Mouse (Mus musculus): Measurements from ENCODE around the gene Daam2. TPM values are rescaled to one million over a fixed set of nuclear protein-coding genes. Genes with fewer than 3 reads are reported as not detected.

Daam2 gene
- total RNA-seq (2021), result 10 to 100 TPM; 50.1 to 55.5 TPM
- long read RNA-seq, experiment 1, partial matches to known transcripts, result 4 of 18 reads
- long read RNA-seq, experiment 1, other reads (novel, unspliced or antisense), result 14 of 18 reads
- long read RNA-seq, experiment 2, partial matches to known transcripts, result 8 of 26 reads
- long read RNA-seq, experiment 2, other reads (novel, unspliced or antisense), result 18 of 26 reads

DNA sequence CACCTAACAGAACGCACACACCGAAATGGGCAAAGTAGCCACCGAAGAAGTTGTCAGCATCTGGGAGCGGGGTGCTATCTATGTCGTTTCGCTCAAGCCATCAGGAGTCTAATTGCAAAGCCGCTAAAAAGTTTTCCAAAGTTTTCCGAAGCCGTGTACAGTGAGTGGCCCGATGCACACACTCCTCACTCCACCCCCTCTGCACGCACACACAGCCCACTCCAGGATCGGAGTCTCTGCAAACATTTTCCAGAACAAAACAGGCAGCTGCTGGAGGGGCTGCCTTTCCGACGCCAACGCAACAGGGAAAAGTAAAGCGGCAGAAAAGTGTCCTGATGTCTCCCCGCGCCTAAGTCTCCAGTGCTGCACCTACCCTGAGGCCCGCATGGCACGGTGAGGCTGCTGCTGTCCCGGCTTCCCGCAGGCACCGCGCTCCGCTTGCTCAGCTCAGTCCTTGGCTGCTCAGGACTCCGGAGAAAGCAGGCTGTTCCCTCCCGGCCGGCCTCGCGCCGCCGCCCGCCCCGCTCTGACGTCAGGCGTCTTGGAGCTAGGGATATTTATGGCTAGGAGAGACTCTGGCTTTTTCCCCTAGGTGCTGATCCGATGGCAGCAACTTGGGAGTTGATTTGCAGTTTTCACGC, at the start of gene Daam2:
TSS of gene Daam2 (minus strand) at position 514 of the 641 bp plus-strand sequence.
- peak; percentile 44 to 68 for DNase-seq (ENCODE audit: low spot score in 2 of 2)
- intact Hi-C loops (cut with DNase I), result no loop called here

DNA sequence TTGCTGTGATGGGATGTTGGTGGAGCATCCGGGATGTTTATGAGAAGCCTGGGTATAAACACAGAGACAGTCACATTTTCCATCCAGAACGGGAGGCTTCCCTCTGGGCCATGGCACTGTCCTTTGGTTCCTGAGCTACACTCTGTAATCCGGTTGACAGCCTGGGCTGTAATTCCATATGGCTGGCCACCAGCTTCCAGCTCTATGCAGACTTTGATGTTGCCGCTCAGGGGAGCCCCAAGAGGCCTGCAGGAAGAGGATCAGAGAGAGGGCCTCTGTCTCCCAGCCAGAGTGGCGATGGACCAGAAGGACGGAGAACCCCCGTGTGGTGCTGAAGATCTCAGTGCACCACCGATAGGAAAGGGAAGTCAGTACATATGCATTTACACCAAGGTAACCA, 46.2 kb upstream of the Daam2 start:
- intact Hi-C loops (cut with DNase I), result no loop called here
- DNase-seq (ENCODE audit: low spot score in 2 of 2), result no peak

- intact Hi-C loops (cut with DNase I), result no loop called here
- no peak for DNase-seq (ENCODE audit: low spot score in 2 of 2)
Observed at GRCm38 (mm10) chr17:49607351-49608027, 43.3 kb upstream of the Daam2 start.

DNA sequence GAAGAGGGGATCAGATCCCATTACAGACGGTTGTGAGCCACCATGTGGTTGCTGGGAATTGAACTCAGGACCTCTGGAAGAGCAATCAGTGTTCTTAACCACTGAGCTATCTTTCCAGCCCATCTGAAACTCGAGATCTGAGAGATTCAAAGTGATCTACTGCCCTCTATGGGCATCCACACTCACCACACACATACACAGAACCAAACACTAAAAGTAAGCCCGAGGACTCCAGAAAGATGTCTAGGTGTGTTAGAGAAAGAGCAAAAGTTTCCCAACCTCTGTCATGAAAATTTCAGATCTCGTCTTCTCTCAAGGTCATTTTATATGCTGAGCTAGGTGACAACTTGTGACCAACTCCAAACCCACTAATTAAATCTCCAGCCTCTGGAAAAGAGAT, 41.3 kb upstream of the Daam2 start:
- intact Hi-C loops (cut with DNase I), result no loop called here
- no peak for DNase-seq (ENCODE audit: low spot score in 2 of 2)

GRCm38 (mm10) chr17:49590051-49590450, 25.9 kb upstream of the Daam2 start:
- intact Hi-C loops (cut with DNase I), result no loop called here
- DNase-seq (ENCODE audit: low spot score in 2 of 2), result no peak

- intact Hi-C loops (cut with DNase I), result no loop called here
- DNase-seq (ENCODE audit: low spot score in 2 of 2), result no peak
Observed at GRCm38 (mm10) chr17:49582471-49582870, 18.3 kb upstream of the Daam2 start.

DNA sequence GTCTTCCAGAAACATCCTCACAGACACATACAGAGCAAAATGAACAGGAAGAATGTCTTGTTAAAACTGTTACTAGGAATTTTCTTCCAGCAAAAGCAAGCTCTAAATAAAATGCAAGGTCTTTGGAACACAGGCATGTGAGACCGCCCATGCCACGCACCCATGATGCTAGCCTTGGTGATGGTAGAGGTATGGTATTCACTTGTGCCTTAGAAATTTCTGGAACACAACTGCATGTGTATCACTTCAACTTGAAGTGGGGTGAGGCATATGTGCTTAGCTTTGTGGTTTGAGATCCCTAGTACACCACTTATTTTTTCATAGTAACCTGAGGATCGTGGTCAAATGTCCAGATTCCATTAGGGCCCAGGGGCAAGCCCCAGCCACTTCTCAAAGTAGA, 13.2 kb upstream of the Daam2 start:
- intact Hi-C loops (cut with DNase I), result no loop called here
- no peak for DNase-seq (ENCODE audit: low spot score in 2 of 2)

- intact Hi-C loops (cut with DNase I), result no loop called here
Observed at GRCm38 (mm10) chr17:49568717-49569116, 4.6 kb upstream of the Daam2 start.

GRCm38 (mm10) chr17:49564489-49564888, 346 bp upstream of the Daam2 start:
- intact Hi-C loops (cut with DNase I), result no loop called here
- DNase-seq (ENCODE audit: low spot score in 2 of 2), result no peak

More at GRCm38 (mm10) chr17:49568717-49569116, 4.6 kb upstream of the Daam2 start:
- DNase-seq (ENCODE audit: low spot score in 2 of 2), result no peak

DNA sequence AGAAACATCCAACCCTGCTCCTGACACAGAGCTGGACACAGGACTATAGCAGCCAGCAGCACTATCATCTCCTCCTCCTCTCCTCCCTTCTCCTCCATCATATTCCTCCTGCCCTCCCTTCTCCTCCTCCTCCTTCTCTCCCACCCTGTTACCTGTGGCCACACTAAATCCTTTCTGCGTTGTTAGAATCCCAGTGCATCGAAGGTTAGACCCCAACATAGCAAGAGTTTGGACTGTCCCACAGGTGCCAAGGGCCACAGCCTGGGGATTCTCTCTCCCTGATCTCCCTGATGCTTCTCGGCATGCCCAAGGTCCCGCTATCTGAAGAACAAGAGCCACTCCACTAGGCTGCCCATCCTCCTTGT, 745 bp downstream of the Daam2 start:
- DNase-seq (ENCODE audit: low spot score in 2 of 2), result no peak
- intact Hi-C loops (cut with DNase I), result no loop called here

DNA sequence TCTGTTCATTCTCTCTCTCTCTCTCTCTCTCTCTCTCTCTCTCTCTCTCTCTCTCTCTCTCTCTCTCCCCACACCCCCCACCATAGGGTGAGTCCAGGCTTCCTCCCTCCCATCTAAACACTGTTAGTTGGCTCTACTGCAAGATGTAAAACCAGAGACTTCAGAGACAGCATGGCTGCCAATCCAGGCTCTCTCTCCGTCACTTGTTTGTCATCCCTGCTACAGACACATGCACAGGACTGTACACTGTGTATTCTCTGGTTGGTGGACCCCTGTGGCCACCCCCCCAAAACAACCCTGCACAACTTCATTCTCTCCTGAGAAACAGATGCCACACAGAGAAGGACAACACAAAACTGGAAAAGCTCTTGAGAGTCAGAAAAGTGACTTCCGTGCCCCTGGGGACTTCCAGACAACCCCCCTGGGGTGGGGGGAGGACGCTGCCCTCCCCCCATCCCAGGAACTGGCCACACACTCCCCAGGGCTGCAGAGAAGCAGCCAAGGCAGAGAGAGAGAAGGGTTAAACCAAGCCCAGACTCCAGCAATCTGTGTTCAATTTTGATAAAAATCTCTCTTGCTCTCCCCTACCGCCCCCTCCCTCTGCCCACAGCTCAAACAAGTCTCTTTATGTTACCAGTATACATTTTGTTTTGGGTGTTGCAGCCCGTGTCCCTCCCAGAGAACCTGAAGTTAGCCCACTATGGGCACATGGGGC, 1.3 kb downstream of the Daam2 start:
- intact Hi-C loops (cut with DNase I), result no loop called here
- no peak for DNase-seq (ENCODE audit: low spot score in 2 of 2)

GRCm38 (mm10) chr17:49561985-49562384, 2.2 kb downstream of the Daam2 start:
- no peak for DNase-seq (ENCODE audit: low spot score in 2 of 2)
- intact Hi-C loops (cut with DNase I), result no loop called here

DNA sequence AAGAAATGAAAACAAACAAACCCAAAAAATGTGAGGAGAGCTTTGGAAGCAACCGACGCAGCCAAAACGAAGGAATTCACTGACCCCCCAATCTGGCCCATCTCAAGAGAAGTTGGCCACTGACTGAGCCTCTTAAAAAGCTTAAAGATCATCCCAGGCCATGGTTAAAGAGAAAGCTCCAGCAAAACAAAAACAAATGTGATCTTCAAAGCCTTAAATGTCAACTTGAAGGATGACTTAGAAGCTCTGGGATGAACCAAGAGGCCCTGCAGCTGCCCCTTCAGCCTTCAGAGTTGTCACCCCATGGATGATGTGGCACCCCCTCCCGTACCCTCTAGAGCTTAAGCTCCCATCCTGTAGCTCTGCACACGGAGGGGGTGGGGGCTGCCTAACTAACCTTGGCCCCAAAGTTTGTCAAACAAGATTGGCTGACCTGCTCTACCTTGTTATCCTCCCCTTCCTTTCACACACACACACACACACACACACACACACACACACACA, 4.3 kb downstream of the Daam2 start:
- intact Hi-C loops (cut with DNase I), result no loop called here
- DNase-seq (ENCODE audit: low spot score in 2 of 2), result no peak

GRCm38 (mm10) chr17:49556169-49556568, 8.0 kb downstream of the Daam2 start:
- intact Hi-C loops (cut with DNase I), result no loop called here
- no peak for DNase-seq (ENCODE audit: low spot score in 2 of 2)

DNA sequence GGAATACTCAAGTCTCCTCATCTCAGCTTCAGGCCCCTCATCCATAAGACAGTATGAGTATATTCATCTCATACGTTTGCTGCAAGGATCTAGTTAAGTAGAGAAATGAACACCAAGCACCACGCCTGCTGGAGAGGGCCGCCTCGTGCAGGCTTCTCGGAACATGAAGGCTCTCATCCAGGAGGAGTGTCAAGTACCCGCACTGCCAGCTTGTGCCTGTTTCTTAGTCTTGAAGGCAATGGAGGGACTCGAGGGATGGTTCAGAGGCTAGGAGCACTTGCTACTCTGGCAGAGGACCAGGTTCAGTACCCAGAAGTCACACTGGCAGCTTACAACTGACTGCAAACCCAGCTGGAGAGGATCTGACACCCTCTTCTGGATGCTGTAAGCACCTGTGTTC, 12.2 kb downstream of the Daam2 start:
- DNase-seq (ENCODE audit: low spot score in 2 of 2), result no peak
- intact Hi-C loops (cut with DNase I), result no loop called here

DNA sequence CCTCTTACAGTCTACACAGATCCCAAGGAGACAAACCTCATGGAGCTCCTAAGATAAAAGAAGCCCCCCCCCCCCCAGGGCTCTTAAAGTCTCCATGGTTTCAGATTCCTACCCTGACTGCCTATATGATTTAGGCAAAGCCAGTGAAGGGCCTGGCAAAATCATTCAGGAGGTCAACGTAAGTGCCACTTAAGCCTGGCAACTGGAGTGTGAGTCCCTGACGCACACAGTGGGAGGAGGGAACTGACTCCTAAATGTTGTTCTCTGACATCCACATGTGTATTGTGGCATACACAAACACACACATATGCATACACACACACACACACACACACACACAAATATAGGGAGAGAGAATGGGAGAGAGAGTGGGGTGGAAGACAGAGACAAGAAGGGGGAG, 12.7 kb downstream of the Daam2 start:
- DNase-seq (ENCODE audit: low spot score in 2 of 2), result no peak
- intact Hi-C loops (cut with DNase I), result no loop called here

DNA sequence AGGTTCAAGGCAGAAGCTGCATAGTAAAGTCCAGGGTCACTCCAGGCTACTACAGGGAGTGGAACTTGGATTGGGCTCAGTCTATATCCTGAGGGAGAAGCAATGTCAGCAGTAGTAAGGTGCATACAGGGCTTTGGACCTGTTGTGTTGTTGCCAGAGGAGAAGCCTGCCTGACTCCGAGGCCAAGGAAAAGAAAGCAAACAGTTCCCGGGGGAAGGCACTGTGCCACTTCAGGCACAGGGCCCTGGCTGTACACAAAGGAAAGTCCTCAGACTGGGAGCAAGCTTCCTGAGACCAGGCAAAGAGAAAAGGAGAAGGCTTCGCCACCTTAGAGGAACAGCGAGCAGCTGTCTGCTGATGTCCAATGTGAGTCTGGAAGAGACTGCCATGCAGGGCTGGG, 18.1 kb downstream of the Daam2 start:
- intact Hi-C loops (cut with DNase I), result no loop called here
- DNase-seq (ENCODE audit: low spot score in 2 of 2), result peak in 1 of 2 experiments; percentile 23

DNA sequence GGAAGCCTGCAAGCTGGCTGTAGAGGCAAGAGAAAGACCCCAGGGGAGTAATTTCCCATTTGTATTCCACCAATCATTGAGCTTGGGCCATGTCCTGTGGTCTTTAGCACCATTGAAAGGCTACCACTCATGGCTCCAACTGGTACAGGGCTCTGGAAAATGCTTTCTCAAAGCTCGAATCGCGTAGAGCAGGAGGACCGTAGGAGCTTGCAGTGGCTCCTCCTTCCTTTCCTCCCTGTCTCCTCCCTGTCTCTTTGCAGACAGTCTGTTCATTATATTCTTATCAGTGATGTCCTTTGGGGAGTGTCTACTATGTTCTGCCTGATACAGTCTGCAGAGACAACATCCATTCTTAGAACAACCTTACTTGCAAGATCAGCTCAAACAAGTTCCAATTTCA, 18.7 kb downstream of the Daam2 start:
- intact Hi-C loops (cut with DNase I), result no loop called here
- no peak for DNase-seq (ENCODE audit: low spot score in 2 of 2)

GRCm38 (mm10) chr17:49544561-49544960, 19.6 kb downstream of the Daam2 start:
- intact Hi-C loops (cut with DNase I), result no loop called here
- DNase-seq (ENCODE audit: low spot score in 2 of 2), result no peak

DNA sequence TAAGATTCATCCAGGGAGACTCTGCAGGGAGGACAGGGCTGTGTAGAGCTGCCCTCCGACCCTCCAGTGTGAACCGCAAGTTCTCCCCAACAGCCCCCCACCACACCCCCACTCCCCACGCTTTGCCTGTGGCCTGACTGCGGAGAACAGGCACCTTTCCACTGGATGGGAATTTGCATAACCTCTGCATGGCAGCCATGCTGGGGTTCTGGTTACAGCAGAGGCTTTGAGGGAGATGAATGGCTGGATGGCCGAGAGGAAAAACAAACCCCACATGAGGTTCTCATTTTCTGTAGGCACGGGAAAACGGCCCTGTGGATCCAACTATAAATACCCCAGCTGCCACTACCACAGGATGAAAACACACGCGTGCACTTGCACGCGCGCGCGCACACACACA, 23.4 kb downstream of the Daam2 start:
- intact Hi-C loops (cut with DNase I), result no loop called here

More for the DNA sequence above, 23.4 kb downstream of the Daam2 start:
- DNase-seq (ENCODE audit: low spot score in 2 of 2), result no peak

All from left cerebral cortex, postnatal 14 days (tissue).